Mouse (Mus musculus): ENCODE data around the gene Olfr313. TPM values are rescaled to one million over a fixed set of nuclear protein-coding genes. Genes with fewer than 3 reads are reported as not detected.
"Not testable (repeated sequence)": the region's sequence is repeated elsewhere in the genome, so short reads cannot be mapped to it uniquely, and the experiment has no call there.

Olfr313 gene
- polyA plus RNA-seq, 1 experiment from 2014 or later, result not detected

GRCm38 (mm10) chr11:58801558-58802228, 13.1 kb upstream of the Olfr313 start, which contains the start of gene Fam183b:
Fam183b (minus strand) TSS chr11:58801960.
- no peak within 1 kb of the TSS for H3K4me3 ChIP-seq (replicated peaks)
- H3K9ac ChIP-seq, result no peak within 1 kb of the TSS
- H3K9me3 ChIP-seq (replicated peaks), result no peaks in the 10 kb centered on the region
- ATAC-seq (ENCODE audit: insufficient read depth), result no peak
- H3K27ac ChIP-seq (replicated peaks), result no peak within 1 kb of the TSS
- no peaks in the 10 kb centered on the region for H3K27me3 ChIP-seq
- WGBS (ENCODE audit: insufficient replicate concordance), result 37% methylated on average over 14 of the region's 14 CpGs
- no peak within 1 kb of the TSS for H3K4me2 ChIP-seq
- H3K36me3 ChIP-seq (replicated peaks), result no peaks in the 10 kb centered on the region
- H3K4me1 ChIP-seq (replicated peaks), result no peaks in the 10 kb centered on the region

GRCm38 (mm10) chr11:58803871-58804270, 10.9 kb upstream of the Olfr313 start:
- Histone ChIP-seq H3K9ac (no peak overlapping the region), H3K27ac (replicated peaks) (no peak overlapping the region), H3K4me1 (replicated peaks) (no peaks in the 10 kb centered on the region), H3K27me3 (no peaks in the 10 kb centered on the region), H3K4me2 (no peak overlapping the region), H3K4me3 (replicated peaks) (no peak overlapping the region), H3K36me3 (replicated peaks) (no peaks in the 10 kb centered on the region), H3K9me3 (replicated peaks) (no peaks in the 10 kb centered on the region)
- no peak for ATAC-seq (ENCODE audit: insufficient read depth)
- WGBS (ENCODE audit: insufficient replicate concordance), result 47% methylated on average over 4 of the region's 4 CpGs

GRCm38 (mm10) chr11:58804393-58804792, 10.4 kb upstream of the Olfr313 start:
- WGBS (ENCODE audit: insufficient replicate concordance), result 66% methylated on average over 2 of the region's 2 CpGs
- H3K27me3 ChIP-seq, result no peaks in the 10 kb centered on the region
- no peaks in the 10 kb centered on the region for H3K9me3 ChIP-seq (replicated peaks)
- ATAC-seq (ENCODE audit: insufficient read depth), result no peak
- H3K4me3 ChIP-seq (replicated peaks), result no peak overlapping the region
- no peak overlapping the region for H3K4me2 ChIP-seq
- no peak overlapping the region for H3K9ac ChIP-seq
- H3K27ac ChIP-seq (replicated peaks), result no peak overlapping the region
- H3K4me1 ChIP-seq (replicated peaks), result no peaks in the 10 kb centered on the region
- no peaks in the 10 kb centered on the region for H3K36me3 ChIP-seq (replicated peaks)

- Histone ChIP-seq H3K27me3 (no peaks in the 10 kb centered on the region), H3K4me3 (replicated peaks) (no peak overlapping the region), H3K36me3 (replicated peaks) (no peaks in the 10 kb centered on the region), H3K4me1 (replicated peaks) (no peaks in the 10 kb centered on the region), H3K27ac (replicated peaks) (no peak overlapping the region), H3K9ac (no peak overlapping the region), H3K4me2 (no peak overlapping the region), H3K9me3 (replicated peaks) (no peaks in the 10 kb centered on the region)
- no peak for ATAC-seq (ENCODE audit: insufficient read depth)
- 3% methylated on average over 1 of the region's 1 CpGs for WGBS (ENCODE audit: insufficient replicate concordance)
Observed at GRCm38 (mm10) chr11:58812001-58812400, 2.8 kb upstream of the Olfr313 start.

GRCm38 (mm10) chr11:58815676-58816075, 876 bp downstream of the Olfr313 start:
- H3K9ac ChIP-seq, result no peak overlapping the region
- WGBS (ENCODE audit: insufficient replicate concordance), result 54% methylated on average over 1 of the region's 1 CpGs
- no peak overlapping the region for H3K4me3 ChIP-seq (replicated peaks)
- no peaks in the 10 kb centered on the region for H3K9me3 ChIP-seq (replicated peaks)
- no peaks in the 10 kb centered on the region for H3K4me1 ChIP-seq (replicated peaks)
- no peaks in the 10 kb centered on the region for H3K36me3 ChIP-seq (replicated peaks)
- H3K27ac ChIP-seq (replicated peaks), result no peak overlapping the region
- ATAC-seq (ENCODE audit: insufficient read depth), result no peak
- no peaks in the 10 kb centered on the region for H3K27me3 ChIP-seq
- no peak overlapping the region for H3K4me2 ChIP-seq

GRCm38 (mm10) chr11:58828937-58829336, 14.1 kb downstream of the Olfr313 start, which contains the start of gene Olfr312:
Olfr312 (plus strand) TSS chr11:58829237.
- H3K9me3 ChIP-seq (replicated peaks); H3K9ac ChIP-seq; H3K4me2 ChIP-seq; ATAC-seq (ENCODE audit: insufficient read depth); H3K27me3 ChIP-seq; H3K4me3 ChIP-seq (replicated peaks); H3K27ac ChIP-seq (replicated peaks); H3K4me1 ChIP-seq (replicated peaks); H3K36me3 ChIP-seq (replicated peaks): not testable (repeated sequence)

- no peaks in the 10 kb centered on the region for H3K4me1 ChIP-seq (replicated peaks)
- no peak overlapping the region for H3K9ac ChIP-seq
- no peak overlapping the region for H3K27ac ChIP-seq (replicated peaks)
- no peaks in the 10 kb centered on the region for H3K36me3 ChIP-seq (replicated peaks)
- H3K4me3 ChIP-seq (replicated peaks), result no peak overlapping the region
- no peaks in the 10 kb centered on the region for H3K9me3 ChIP-seq (replicated peaks)
- H3K4me2 ChIP-seq, result no peak overlapping the region
- H3K27me3 ChIP-seq, result no peaks in the 10 kb centered on the region
- no peak for ATAC-seq (ENCODE audit: insufficient read depth)
- WGBS (ENCODE audit: insufficient replicate concordance), result 37% methylated on average over 3 of the region's 3 CpGs
Observed at GRCm38 (mm10) chr11:58829764-58830163, 15.0 kb downstream of the Olfr313 start.

- H3K36me3 ChIP-seq (replicated peaks); ATAC-seq (ENCODE audit: insufficient read depth); H3K27ac ChIP-seq (replicated peaks); H3K4me1 ChIP-seq (replicated peaks); H3K4me3 ChIP-seq (replicated peaks); H3K9ac ChIP-seq; H3K27me3 ChIP-seq; H3K4me2 ChIP-seq; H3K9me3 ChIP-seq (replicated peaks): not testable (repeated sequence)
- 61% methylated on average over 3 of the region's 3 CpGs for WGBS (ENCODE audit: insufficient replicate concordance)
Observed at GRCm38 (mm10) chr11:58832541-58832940, 17.7 kb downstream of the Olfr313 start.

- not testable (repeated sequence) for H3K27me3 ChIP-seq; H3K9me3 ChIP-seq (replicated peaks); H3K27ac ChIP-seq (replicated peaks); H3K4me1 ChIP-seq (replicated peaks); H3K4me2 ChIP-seq; H3K9ac ChIP-seq; H3K36me3 ChIP-seq (replicated peaks); ATAC-seq (ENCODE audit: insufficient read depth); H3K4me3 ChIP-seq (replicated peaks)
Observed at GRCm38 (mm10) chr11:58838951-58839350, 24.2 kb downstream of the Olfr313 start, which contains the start of gene Olfr311. Olfr311 (plus strand) TSS chr11:58839251.

- H3K27ac ChIP-seq (replicated peaks), result peak within 1 kb of the TSS; percentile 83
- H3K9me3 ChIP-seq (replicated peaks), result no peaks in the 10 kb centered on the region
- under 1% methylated on average over 24 of the region's 24 CpGs for WGBS (ENCODE audit: insufficient replicate concordance)
- H3K27me3 ChIP-seq, result no peaks in the 10 kb centered on the region
- peaks cover 12% of the 10 kb centered on the region for H3K36me3 ChIP-seq (replicated peaks)
- H3K4me3 ChIP-seq (replicated peaks), result peak within 1 kb of the TSS; percentile 87
- ATAC-seq (ENCODE audit: insufficient read depth), result peak; percentile 100
- peaks cover 14% of the 10 kb centered on the region for H3K4me1 ChIP-seq (replicated peaks)
- peak within 1 kb of the TSS; percentile 88 for H3K9ac ChIP-seq
- peak within 1 kb of the TSS; percentile 86 for H3K4me2 ChIP-seq
Observed at GRCm38 (mm10) chr11:58846919-58847461, 32.2 kb downstream of the Olfr313 start, which contains the start of gene Gm12258. Gm12258 (plus strand) TSS chr11:58847158.

- 0 out of 2 replicates have a peak, but pooled peaks have one; percentile 5 for ATAC-seq (ENCODE audit: insufficient read depth)
- Histone ChIP-seq H3K4me1 (replicated peaks) (peaks cover 14% of the 10 kb centered on the region), H3K27me3 (no peaks in the 10 kb centered on the region), H3K4me2 (peak overlapping the region; percentile 86), H3K9ac (peak overlapping the region; percentile 88), H3K4me3 (replicated peaks) (peak overlapping the region; percentile 87), H3K9me3 (replicated peaks) (no peaks in the 10 kb centered on the region), H3K36me3 (replicated peaks) (peaks cover 15% of the 10 kb centered on the region), H3K27ac (replicated peaks) (peak overlapping the region; percentile 83)
- WGBS (ENCODE audit: insufficient replicate concordance), result 17% methylated on average over 9 of the region's 9 CpGs
Observed at GRCm38 (mm10) chr11:58847636-58848035, 32.8 kb downstream of the Olfr313 start.

Data from liver, embryonic 15.5 days (tissue).